Mouse (Mus musculus) lung, adult 18-20 months (tissue): ENCODE measurements at regions not wholly inside any gene's neighbourhood (a gene's known extent, or its start where the extent isn't known, plus 50 kb on each side); places are given as distances from the start of the nearest gene placed in this dataset.
"Not testable (repeated sequence)": the region's sequence is repeated elsewhere in the genome, so short reads cannot be mapped to it uniquely, and the experiment has no call there.

Experiments
- DNase-seq, 2 experiments: peaks; one replicate each; pipeline ENCODE4 v3.0.0; 2022; ENCODE audit warnings: mixed read lengths in 2 of 2

DNA sequence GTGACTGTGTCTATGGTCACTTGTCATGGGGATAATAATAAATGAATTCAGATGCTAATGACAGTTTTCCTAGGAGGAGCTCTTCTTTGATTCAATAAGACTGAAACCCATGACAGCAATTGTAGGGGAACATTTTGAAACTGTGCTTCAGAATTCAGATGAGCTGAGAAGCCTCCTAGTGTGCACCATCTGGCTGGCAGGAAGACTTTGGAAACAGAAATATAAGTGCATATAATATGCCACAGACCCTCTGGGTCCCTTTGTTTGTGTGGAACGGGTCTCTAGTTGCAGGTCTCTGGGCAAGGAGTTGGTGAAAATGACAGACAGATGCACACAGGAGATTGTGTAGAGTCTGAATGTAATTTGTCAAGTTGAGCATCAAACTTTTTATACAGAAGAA, 1043.3 kb upstream of the Cntnap5a start:
- no peak for DNase-seq

DNA sequence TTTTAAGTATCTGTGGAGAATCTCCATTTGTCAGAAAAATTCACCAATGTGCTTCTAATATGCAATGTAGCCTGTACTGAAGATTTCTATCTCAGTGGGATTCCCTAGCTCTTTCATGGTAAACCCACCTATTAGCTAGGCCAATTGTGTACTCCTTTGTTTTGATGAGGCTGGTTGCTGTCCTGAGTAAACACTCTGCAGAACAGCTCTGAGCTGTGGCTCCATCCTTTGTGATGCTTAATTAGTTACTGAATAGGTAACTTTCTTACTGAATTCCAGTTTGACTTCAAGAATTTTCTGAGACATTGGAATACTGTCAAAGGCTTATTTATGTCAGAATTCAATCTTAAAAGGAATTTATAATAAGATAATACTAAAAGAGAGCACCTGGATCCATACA, 1042.7 kb upstream of the Cntnap5a start:
- not testable (repeated sequence) for DNase-seq

DNA sequence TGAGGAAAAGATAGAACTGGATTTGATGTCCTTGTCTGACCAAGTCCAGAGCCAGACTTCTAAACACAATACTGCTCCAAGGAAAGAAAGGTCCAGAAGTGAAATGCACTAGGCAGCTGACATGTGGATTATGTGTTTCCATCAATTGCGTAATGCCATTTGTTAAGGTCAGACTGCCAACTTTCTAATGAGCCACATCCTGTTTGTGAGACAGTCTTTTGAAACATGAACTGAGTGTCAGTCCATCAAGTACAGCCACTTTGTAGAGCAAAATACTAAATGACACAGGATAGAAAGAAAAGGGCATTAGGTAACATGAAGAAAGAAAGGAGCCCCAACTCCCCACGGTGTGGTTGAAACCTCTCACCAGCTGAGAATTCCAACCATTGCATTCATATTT, 1010.6 kb upstream of the Cntnap5a start:
- DNase-seq = peak in 1 of 2 experiments; percentile 11

DNA sequence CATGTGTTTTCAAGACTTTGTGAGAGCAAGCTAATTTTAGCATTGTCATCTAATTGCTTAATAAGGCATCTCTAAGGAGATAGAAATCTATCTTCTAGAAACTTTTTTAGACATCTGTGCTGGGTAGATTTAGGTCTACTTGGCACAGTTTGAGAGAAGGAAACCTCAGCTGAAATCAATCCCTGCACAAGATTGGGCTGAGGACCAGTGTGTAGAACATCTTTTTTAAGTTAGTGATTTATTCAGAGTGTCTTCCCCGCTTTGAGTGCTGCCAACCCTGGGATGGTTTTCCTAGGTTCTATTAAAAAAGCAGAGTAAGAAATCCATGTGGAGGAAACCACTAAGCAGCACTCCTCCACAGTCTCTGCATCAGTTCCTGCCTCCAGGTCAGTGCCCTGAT, 1003.3 kb upstream of the Cntnap5a start:
- no peak for DNase-seq

DNA sequence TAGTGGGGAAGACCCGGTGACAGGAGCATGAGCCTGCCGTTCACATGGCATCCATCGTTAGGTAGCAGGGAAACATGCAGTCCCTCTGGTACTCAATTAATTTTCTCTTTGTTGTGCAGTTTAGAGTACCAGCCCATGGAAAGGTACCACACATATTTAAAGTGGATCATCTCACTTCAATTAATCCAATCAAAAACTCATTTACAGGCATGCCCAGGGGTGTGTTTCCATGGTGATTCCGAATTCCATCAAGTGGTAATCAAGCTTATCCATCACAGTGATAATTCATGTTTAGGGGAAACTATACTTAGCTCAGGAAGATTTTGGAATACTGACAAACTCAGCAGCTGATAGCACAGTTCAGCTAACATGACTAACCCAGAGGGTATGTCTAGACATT, 963.4 kb upstream of the Cntnap5a start:
- no peak for DNase-seq

DNA sequence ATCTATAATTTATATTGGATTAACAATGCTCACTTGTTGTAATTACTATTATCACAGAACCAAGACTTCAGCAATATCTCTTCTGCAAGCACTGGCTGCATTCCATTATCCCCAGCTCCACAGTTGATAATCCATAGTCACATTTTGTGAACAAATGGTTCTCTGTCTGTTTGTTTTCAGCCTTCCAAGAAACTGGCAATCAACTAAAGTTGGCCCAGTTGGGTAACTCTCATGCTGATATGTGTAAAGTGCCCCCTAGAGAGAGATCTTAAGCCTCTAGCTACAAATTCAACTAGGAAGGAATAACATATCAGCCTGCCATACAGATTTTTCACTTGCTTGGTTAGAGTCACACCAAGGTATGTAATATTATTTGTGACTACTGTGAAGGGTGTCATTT, 955.4 kb upstream of the Cntnap5a start:
- DNase-seq = no peak
